Mouse (Mus musculus) C2C12 (cell line): ENCODE measurements around the gene Krt7.

Experiments used
- CTCF ChIP-seq: IDR thresholded peaks from one replicate; pipeline ENCODE4 v1.5.1; 2011; ENCODE audit not compliant: control insufficient read depth, insufficient read depth, insufficient read length
- FOSL1 ChIP-seq: IDR thresholded peaks from one replicate; pipeline ENCODE4 v1.8.0; 2011; ENCODE audit warnings: mild to moderate bottlenecking, low read length; ENCODE audit not compliant: poor library complexity, insufficient read depth, severe bottlenecking
- MYOG ChIP-seq: IDR thresholded peaks from one replicate; pipeline ENCODE4 v1.6.1; 2011; ENCODE audit not compliant: control insufficient read depth, insufficient read length; ENCODE audit errors: extremely low read depth
- USF1 ChIP-seq: IDR thresholded peaks from one replicate; pipeline ENCODE4 v1.6.1; 2011; ENCODE audit warnings: low read depth, mild to moderate bottlenecking, control low read depth, moderate library complexity

GRCm38 (mm10) chr15:101368015-101368414 is 42.8 kb upstream of the Krt7 start:
- no peak for TF ChIP-seq CTCF
- no peak for TF ChIP-seq FOSL1
- TF ChIP-seq USF1 = no peak
- TF ChIP-seq MYOG = no peak
